Mouse (Mus musculus): ENCODE measurements around the gene Ntn1.

DNA sequence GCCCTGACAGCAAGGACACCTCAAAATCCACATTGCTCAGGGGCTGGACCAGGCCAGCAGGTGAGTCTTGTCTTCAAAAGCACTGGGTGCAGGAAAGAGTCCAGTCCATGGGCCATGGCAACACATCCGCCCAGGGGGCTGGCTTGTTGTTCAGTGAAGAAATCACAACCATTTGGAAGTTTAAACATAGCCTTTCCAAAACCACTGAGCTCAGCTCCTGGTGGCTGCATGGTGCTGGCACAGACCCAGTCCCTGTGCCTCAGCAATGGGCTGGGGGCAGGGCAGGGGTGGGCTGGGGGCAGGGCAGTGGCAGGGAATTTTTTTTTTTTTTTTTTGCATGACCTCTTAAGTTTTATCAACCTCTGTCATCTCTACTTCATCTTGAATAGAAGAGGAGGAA lies 192.0 kb downstream of the Ntn1 start:
- TF ChIP-seq GATA1 (IDR thresholded peaks at IDR 0.05; ENCODE audit: low read length) (no peak), TAL1 (IDR thresholded peaks at IDR 0.05; ENCODE audit: low read length) (no peak)
